Mouse (Mus musculus) induced T-regulatory cell, adult 2 months (primary cell): Measurements from ENCODE around the gene Acadl.

Experiments
- DNase-seq: peaks from one replicate; pipeline ENCODE4 v3.0.0-alpha.2; 2012; ENCODE audit warnings: low read depth

Gene Acadl

GRCm38 (mm10) chr1:66862712-66863511 is at the start of gene Acadl:
Gene Acadl, minus strand, starts transcription at chr1:66863277.
- DNase-seq, result peak; percentile 75

DNA sequence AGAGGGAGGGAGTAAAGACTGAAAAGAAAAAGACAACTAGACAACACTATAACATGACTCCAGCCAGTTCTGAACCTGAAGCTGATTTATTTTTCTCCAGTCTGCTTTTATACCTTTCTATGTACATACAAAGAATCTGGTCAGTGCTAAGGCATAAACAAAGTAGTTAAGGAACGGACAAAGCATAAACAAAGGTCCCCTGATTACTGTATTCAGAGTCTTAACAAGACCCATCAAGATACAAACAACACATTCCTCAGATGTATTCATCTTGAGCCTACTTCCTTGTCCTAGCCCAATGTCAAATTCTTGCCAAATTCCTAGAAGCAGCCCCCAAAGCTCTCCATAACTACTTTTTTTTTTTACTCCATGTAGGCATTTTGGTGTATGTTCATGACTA is 49.2 kb upstream of the Acadl start:
- no peak for DNase-seq

- DNase-seq, result no peak
These were observed 39.5 kb upstream of the Acadl start for GRCm38 (mm10) chr1:66902566-66902965.

DNA sequence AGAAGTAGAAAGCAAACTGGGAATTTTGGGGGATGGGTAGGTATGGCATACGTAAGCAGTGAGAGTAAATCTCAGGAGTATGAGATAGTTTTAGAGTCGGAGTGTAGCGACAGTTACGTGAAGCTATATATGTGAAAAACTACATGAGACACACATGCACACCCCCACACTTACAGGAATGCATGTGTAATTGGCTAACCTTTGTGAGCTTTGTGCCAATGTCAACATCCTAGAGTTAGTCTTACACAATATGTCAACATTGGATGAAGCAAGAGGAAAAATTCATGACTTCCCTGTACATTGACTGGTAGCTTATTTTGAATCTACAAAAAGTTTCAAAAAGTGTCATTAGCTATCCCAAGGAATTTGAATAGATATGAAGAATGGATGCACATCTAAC is 37.9 kb upstream of the Acadl start:
- DNase-seq, result no peak

GRCm38 (mm10) chr1:66898261-66898660 is 35.2 kb upstream of the Acadl start:
- DNase-seq, result no peak

- no peak for DNase-seq
These were observed 33.5 kb upstream of the Acadl start for GRCm38 (mm10) chr1:66896556-66896955.

- DNase-seq, result peak; percentile 64
These were observed 33.0 kb upstream of the Acadl start for GRCm38 (mm10) chr1:66896125-66896524.

DNA sequence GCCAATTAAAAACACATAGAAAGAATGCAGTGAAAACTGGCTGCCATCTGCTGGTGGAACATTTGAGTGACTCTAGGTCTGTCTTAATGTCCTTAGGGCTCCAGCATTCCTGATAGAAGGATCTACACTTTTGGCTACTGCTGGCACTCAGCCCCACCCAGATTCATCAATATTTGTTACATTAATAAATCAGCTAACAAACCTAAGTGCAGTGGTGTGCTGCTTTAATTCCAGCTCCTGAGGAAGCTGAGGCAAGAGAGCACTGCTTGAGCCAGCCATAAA is 32.7 kb upstream of the Acadl start:
- DNase-seq, result peak; percentile 41

- no peak for DNase-seq
These were observed 32.2 kb upstream of the Acadl start for GRCm38 (mm10) chr1:66895093-66895836.

DNA sequence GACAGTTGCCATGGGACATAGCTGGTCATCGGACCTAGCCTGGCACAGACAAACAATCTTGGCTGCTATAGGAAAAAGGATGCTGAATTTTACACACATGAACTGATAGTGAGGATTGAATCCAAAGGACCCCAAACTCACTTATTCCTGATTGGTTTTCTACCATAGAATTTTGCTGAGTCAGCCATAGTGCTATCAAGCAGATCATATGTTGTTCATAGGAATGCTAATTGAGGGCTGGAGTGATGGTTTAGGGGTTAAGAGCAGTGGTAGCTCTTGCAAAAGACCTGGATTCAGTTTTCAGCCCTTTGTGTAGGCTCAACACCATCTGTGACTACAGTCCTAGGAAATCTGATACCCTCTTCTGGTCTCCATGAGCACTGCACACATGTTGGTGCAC is 24.1 kb upstream of the Acadl start:
- no peak for DNase-seq

DNA sequence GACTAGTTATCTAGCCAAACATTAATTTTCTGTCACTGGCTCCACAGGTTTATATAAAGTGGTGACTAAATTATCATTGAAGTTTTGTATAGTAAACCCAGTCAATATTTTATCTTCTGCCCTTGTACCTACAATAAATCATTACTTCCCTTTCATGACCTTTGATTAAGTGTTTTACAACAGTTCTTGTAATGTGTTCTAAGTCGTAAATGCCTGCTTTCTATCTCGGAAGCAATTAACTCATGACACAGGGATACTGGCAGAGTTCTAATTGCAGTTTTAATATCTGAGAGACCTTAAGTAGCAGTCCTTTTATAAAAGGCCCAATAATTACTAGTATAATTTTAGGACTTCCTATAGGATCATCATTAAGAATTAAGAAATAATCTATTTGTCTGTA is 17.1 kb upstream of the Acadl start:
- no peak for DNase-seq

DNA sequence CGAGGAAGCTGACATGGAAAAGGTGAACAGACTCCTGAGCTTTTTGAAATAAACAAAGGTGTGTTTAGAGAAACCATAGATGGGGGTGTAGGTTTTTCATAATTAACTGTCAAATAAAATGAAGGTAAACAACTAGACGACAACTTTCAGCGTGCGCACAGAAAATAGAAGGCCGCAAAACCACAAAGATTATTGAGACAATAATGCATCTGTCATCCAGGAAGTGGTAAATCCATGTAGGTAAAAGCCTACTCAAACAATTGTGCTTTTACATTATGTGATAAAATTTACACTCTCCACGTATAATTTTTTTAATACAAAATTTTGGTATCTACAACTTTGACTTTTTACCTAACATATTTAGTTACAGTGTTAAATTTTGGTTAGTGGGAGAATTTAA is 11.7 kb upstream of the Acadl start:
- no peak for DNase-seq

- no peak for DNase-seq
These were observed 8.5 kb upstream of the Acadl start for GRCm38 (mm10) chr1:66871591-66871990.

- no peak for DNase-seq
These were observed 2.6 kb upstream of the Acadl start for GRCm38 (mm10) chr1:66865633-66866032.

DNA sequence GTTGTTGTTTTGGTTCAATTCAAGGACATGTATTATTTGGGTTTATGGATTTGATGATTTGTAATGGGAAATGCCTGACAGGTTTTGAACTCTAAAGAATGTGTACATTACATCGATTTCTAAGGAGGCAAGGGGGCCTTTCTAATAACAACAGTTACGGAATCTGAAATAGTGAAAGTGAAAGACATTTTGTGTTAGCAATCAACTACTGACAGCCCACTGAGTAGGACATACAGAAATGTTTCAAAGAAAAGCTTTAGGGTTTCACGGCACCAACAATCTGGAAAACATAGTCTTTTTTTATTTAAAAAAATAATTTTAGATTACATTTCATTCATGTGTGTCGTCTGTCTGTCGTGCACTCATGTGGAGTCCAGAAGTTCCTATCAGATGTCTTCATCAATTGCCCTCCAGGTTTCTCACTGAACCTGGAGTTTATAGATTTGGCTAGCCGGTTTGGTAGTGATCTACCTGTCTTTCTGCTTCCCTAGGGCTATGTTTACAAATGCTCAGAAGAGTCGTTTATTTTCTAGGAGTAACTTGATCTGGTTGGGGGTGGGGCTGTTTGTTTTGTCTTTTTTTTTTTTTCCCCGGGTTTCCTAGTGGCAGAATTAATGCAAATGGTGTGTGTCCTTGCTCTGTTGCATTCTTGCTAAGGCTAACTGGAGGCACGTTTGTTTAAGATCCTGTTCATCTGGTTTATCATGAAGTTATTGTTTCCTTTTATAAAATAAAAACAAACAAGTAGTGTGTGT is 841 bp upstream of the Acadl start:
- peak; percentile 74 for DNase-seq

DNA sequence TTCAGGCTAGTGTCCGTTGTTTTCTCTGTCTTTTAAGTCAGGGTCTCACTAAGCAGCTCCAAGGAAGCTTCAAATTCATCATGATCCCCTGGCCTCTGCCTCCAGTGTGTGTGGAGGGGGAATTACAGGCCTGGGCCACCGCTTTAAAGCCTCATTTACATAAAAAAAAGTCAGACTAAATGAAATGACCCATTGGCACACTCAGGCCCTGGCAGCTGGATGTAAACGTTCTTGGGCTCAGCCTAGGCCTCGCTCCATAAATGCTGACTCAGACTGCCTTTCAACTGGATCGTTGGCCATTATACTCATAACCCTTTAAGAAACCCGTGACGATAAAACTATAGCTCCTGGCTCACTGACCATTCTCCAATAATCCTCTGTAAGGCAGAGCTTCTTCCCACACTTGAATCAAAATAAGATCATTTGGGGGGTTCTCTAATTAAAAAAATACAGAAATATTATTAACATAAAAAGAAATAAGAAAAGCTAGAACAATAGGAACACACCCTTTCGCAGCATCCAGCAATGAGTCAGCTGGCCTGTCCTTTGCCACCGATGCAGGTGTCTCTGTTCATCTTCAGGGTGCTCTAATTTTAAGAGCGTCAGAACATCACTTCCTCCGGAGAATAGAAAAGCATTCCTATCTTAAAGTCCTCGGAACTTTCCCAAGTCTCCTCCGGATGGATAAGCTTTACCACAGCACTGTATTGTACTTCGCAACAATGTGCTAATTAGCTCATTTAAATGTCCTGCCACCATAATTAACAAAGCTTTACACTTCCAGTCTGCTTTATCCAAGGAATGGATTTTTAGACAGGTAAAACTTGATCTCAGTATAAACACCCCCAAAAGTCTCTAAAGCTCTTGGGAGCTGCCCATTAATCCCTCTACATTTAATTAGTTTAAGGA is 1.1 kb downstream of the Acadl start:
- no peak for DNase-seq

- peak; percentile 71 for DNase-seq
These were observed 15.6 kb downstream of the Acadl start for GRCm38 (mm10) chr1:66847506-66847905.

DNA sequence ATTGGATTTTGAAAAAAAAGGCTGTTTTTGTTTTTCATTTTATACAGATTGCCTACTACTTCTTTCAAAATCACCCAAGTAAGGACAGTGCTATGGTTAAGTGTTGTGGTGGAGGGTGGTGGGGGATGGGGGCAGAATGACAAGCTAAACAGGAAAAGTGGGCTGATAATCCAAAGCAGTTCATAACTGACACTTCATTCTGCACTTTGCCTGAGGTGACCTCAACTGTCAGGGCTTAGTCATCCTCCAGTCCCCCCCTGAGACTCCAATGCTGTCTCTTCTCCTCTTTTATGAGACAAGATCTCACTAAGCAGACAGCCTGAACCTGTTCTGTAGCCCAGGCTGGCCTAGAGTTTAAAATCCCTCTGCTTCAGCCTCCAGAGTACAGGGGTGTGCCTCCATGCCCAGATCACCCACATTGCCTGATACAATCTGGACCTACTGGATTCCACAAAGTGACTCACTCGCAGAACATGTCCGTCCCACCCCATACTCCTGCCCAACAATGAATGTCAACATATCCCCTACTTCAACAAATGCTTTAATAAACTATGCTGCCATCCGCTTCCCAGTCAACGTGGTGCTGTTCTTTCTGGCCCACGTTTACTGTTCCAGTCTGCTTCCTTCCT is 17.3 kb downstream of the Acadl start:
- no peak for DNase-seq

- peak; percentile 36 for DNase-seq
These were observed 21.1 kb downstream of the Acadl start for GRCm38 (mm10) chr1:66841938-66842337.

DNA sequence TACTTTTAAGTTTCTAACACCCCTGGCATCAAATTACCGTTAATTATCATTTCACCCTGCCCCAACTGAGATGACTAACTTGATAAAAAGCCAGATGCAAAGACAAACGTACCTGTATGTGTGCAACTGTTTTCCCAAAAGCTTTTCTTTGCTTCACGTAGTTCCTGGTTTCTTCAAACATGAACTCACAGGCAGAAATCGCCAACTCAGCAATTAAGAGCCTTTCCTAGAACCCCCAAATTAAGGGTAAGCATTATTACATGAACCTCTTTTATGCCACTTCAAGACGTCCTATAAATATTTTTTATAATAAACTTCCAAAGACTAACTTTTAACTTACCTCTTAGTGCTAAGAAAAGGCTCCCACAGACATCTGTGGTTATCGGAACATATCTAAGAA is 21.6 kb downstream of the Acadl start:
- no peak for DNase-seq

GRCm38 (mm10) chr1:66839755-66840438 is 23.2 kb downstream of the Acadl start:
- DNase-seq, result no peak
